Mouse (Mus musculus): ENCODE results near the gene Tmem189.

Gene Tmem189

GRCm38 (mm10) chr2:167593551-167594250 lies 95.9 kb downstream of the Tmem189 start:
- DNase-seq (ENCODE audit: low spot score) = no peak
